Mouse (Mus musculus) embryonic fibroblast, embryonic 13.5 days (primary cell): Measurements from ENCODE around the gene Epop.

Source experiments
- CTCF ChIP-seq: IDR thresholded peaks from 2 replicates; pipeline ENCODE4 v1.5.1; 2011; ENCODE audit warnings: mild to moderate bottlenecking, control low read depth, low read length, moderate library complexity, borderline replicate concordance; ENCODE audit not compliant: insufficient read depth
- POLR2A ChIP-seq: IDR thresholded peaks from 2 replicates; pipeline ENCODE4 v1.6.1; 2011; ENCODE audit warnings: low read depth, mild to moderate bottlenecking, control low read depth, low read length, moderate library complexity

- TF ChIP-seq CTCF = no peak
- no peak for TF ChIP-seq POLR2A
Measured at GRCm38 (mm10) chr11:97590227-97590960, 39.1 kb downstream of the Epop start.
